In the genomic region with DNA sequence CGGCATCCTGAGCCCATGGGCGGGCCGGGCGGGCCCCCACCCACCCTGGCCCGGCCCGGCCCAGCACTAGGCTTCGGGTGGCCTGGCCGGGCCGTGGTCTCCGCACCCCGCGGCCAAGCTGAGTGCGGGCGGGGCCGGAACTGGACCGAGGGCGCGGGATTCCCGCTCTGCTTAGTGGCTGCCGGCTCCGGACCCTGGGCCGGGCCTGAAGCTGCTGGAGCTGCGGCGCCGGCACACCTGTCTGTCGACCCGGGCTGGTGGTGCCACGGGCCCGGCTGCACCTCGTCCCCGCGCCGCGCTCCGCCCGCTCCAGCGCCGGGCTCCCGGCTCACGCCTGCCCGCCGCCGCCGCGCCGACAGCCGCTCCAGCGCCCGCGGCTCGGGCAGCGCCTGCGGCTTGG, we compare ENCODE assay signal across 9 mouse cellular contexts. TPM values are rescaled to one million over a fixed set of nuclear protein-coding genes. Genes with fewer than 3 reads are reported as not detected.
DNase-seq lines count a peak whose midpoint lies in the region; ATAC-seq and TF ChIP-seq lines count a peak whose summit lies in the region.
"Had no signal": no experiment of that assay in that cellular context is flagged by ENCODE, and none has a peak within 500 bp of the region (broad histone marks: within the 10 kb centered on the region; RNA-seq: fewer than 3 reads in every experiment).

Kcnh2 (minus strand) TSS at position 327 of the 400 bp plus-strand sequence.

- H3K4me2 ChIP-seq in neural tube, embryonic 13.5 days = peak within 1 kb of the TSS; percentile 98

- H3K4me3 ChIP-seq in kidney, adult 2 months (ENCODE audit: insufficient read depth, low read depth, low read length) = peak within 1 kb of the TSS; percentile 57
- H3K4me3 ChIP-seq in neural tube, embryonic 13.5 days = peak within 1 kb of the TSS; percentile 75

- H3K9me3 ChIP-seq in neural tube, embryonic 13.5 days = no peaks in the 10 kb centered on the region

- no peak for TF ChIP-seq CTCF in kidney, adult 2 months (conservative IDR thresholded peaks at IDR 0.05; ENCODE audit: insufficient read depth, insufficient read length, low read depth, low read length)

- H3K27me3 ChIP-seq in kidney, adult 2 months (replicated peaks; ENCODE audit: control insufficient read depth, insufficient read depth, low read length) = no peaks in the 10 kb centered on the region
- peaks cover 17% of the 10 kb centered on the region for H3K27me3 ChIP-seq in neural tube, embryonic 13.5 days

- no peaks in the 10 kb centered on the region for H3K36me3 ChIP-seq in kidney, adult 2 months (ENCODE audit: control insufficient read depth, insufficient read depth, low read length)
- H3K36me3 ChIP-seq in neural tube, embryonic 13.5 days = no peaks in the 10 kb centered on the region

- peak; percentile 52 for ATAC-seq in neural tube, embryonic 13.5 days (ENCODE audit: low read depth)
- ATAC-seq: Patski had no signal

- TF ChIP-seq POLR2A in kidney, adult 2 months (IDR thresholded peaks at IDR 0.05; ENCODE audit: low read depth, low read length) = no peak

- peak; percentile 5 for DNase-seq in kidney, adult 2 months
- DNase-seq in kidney, adult 8-10 months = no peak
- DNase-seq in adrenal gland, adult 2 months = no peak
- DNase-seq in heart, adult 8-10 months (ENCODE audit: low spot score) = no peak
- no peak for DNase-seq in layer of hippocampus, postnatal 36 days
- DNase-seq in frontal cortex, postnatal 36 days (ENCODE audit: low spot score in 2 of 2) = no peak
- no peak for DNase-seq in T-cell, adult 2 months (ENCODE audit: low spot score)

- peak within 1 kb of the TSS; percentile 91 for H3K9ac ChIP-seq in neural tube, embryonic 13.5 days

- under 1% methylated on average over 53 of the region's 53 CpGs for WGBS in kidney, adult 2 months
- WGBS in neural tube, embryonic 13.5 days = 2% methylated on average over 15 of the region's 53 CpGs

- H3K4me1 ChIP-seq in kidney, adult 2 months (ENCODE audit: control insufficient read depth, insufficient read depth, low read length) = peaks cover 4% of the 10 kb centered on the region; the same call in 1 of the 2 replicates
- peaks cover 70% of the 10 kb centered on the region for H3K4me1 ChIP-seq in neural tube, embryonic 13.5 days (replicated peaks)

- no peak within 1 kb of the TSS for H3K27ac ChIP-seq in kidney, adult 2 months (ENCODE audit: insufficient read depth, low read depth, low read length)
- H3K27ac ChIP-seq in neural tube, embryonic 13.5 days (replicated peaks) = peak within 1 kb of the TSS; percentile 99

RNA-seq across cellular contexts. Expression of gene Kcnh2, which starts in this region (rescaled TPM):
- polyA plus RNA-seq in kidney, adult 2 months (2012; rRNA removed) = 3.1 and 5.5 TPM in 2 replicates
- total RNA-seq in adrenal gland, adult 2 months (2021) = 10 to 100 TPM; 12.3 to 26.4 TPM
- polyA plus RNA-seq in adrenal gland, adult 2 months (2012; rRNA removed) = 75.2 and 99.5 TPM in 2 replicates
- total RNA-seq in heart, adult 8-10 months (2022) = 10 to 100 TPM; 48.8 to 95.2 (median 71.0) TPM
- 10 to 100 TPM; 21.3 to 23.7 TPM for total RNA-seq in layer of hippocampus, postnatal 36 days (2021)
- 13.5 and 15.5 TPM in 2 replicates for polyA plus RNA-seq in neural tube, embryonic 13.5 days (2015; fragmentation: Nextera tagmentation; extraction: Ambion mirVana)
